Mouse (Mus musculus) heart, postnatal 0 days (tissue): ENCODE measurements around the gene Fam98a. TPM values are rescaled to one million over a fixed set of nuclear protein-coding genes. Genes with fewer than 3 reads are reported as not detected.
A peak's percentile ranks its signal among the peaks of the same experiment; 100 is the strongest.

ENCODE experiments used
- ATAC-seq: fragments of 200-750 bp; cut with Nextera tagmentation; 2 replicates; pipeline ENCODE4 v1.8.0; 2017; ENCODE audit warnings: low read depth, moderate number of reproducible peaks, moderate library complexity; ENCODE audit not compliant: insufficient read depth
- DNase-seq: peaks from one replicate; pipeline ENCODE4 v3.0.0-alpha.2; 2016; ENCODE audit warnings: low spot score
- H3K27ac ChIP-seq: fragments of 300-500 bp; sonication (generic); 2 replicates; pipeline ENCODE4 v1.5.1; 2014; ENCODE audit warnings: low read depth, mild to moderate bottlenecking
- H3K27me3 ChIP-seq: fragments of 300-500 bp; sonication (generic); 2 replicates; pipeline ENCODE4 v1.6.1; 2014; ENCODE audit warnings: low read length, mixed read lengths; ENCODE audit not compliant: control insufficient read depth, insufficient read depth
- H3K36me3 ChIP-seq: fragments of 300-500 bp; sonication (generic); replicated peaks from 2 replicates; pipeline ENCODE4 v1.6.1; 2014; ENCODE audit warnings: low read length, mixed read lengths; ENCODE audit not compliant: control insufficient read depth, insufficient read depth
- H3K4me1 ChIP-seq: fragments of 300-500 bp; sonication (generic); 2 replicates; pipeline ENCODE4 v1.6.1; 2014; ENCODE audit warnings: antibody characterized with exemption; ENCODE audit not compliant: control insufficient read depth, insufficient read depth
- H3K4me2 ChIP-seq: fragments of 300-500 bp; sonication (generic); 2 replicates; pipeline ENCODE4 v1.6.1; 2014; ENCODE audit warnings: low read depth, mild to moderate bottlenecking, low read length, moderate library complexity
- H3K4me3 ChIP-seq: fragments of 300-500 bp; sonication (generic); 2 replicates; pipeline ENCODE4 v1.5.1; 2014; ENCODE audit warnings: low read depth, low read length
- H3K9ac ChIP-seq: fragments of 300-500 bp; sonication (generic); replicated peaks from 2 replicates; pipeline ENCODE4 v1.6.1; 2014; ENCODE audit warnings: low read depth, low read length, mixed read lengths
- H3K9me3 ChIP-seq: fragments of 300-500 bp; sonication (generic); replicated peaks from 2 replicates; pipeline ENCODE4 v1.6.1; 2016; ENCODE audit warnings: low read length; ENCODE audit not compliant: control insufficient read depth
- CTCF ChIP-seq: IDR thresholded peaks from 2 replicates; pipeline ENCODE4 v1.5.1; 2016; ENCODE audit warnings: antibody characterized with exemption, control low read depth, low read depth
- EP300 ChIP-seq: IDR thresholded peaks from 2 replicates; pipeline ENCODE4 v1.6.1; 2016; ENCODE audit warnings: antibody characterized with exemption, low read depth
- WGBS: fragments of 180-500 bp; shearing (Covaris S2); extraction: QIAGEN DNeasy Blood & Tissue Kit; methylation state at CpG from one replicate; pipeline ENCODE4 v1.1.7; 2014; 5-methylcytosine and 5-hydroxymethylcytosine counted together
- polyA plus RNA-seq: library from polyadenylated mRNA; unstranded; fragments of >200 nt; fragmentation: Nextera tagmentation; extraction: Ambion mirVana; gene quantifications from 2 replicates; pipeline ENCODE4 v1.2.1, GENCODE M21; 2015
- total RNA-seq: library from RNA; depleted of rRNA; stranded (reverse); fragments of >200 nt; gene quantifications from 2 replicates; pipeline ENCODE4 v1.2.3, GENCODE M21; 2014; ENCODE audit warnings: low replicate concordance

Gene Fam98a
- total and polyA plus RNA-seq, 2 experiments from 2014 or later: 6.9 to 20.8 TPM

DNA sequence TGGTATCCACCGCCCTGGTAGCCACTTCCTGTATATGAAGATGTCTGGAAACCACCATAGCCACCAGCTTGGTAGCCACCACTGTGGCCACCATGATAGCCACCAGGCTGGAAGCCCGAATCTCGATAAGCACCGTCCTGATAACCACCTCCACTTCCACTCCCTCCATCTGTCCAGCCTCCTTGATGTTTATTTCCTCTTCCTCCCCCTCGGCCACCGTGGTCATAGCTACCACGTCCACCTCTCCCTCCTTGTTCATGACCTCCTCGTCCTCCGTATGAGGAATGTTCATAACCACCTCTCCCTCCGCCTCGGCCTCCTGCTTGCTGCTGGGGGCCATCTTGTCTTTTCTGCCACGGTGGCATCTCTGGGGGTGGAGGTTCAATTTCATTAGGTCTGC, 13.3 kb downstream of the Fam98a start:
- TF ChIP-seq CTCF (no peak), EP300 (no peak)
- ATAC-seq (no peak), DNase-seq (no peak)
- H3K36me3 ChIP-seq: peaks cover 35% of the 10 kb centered on the region
- H3K9ac ChIP-seq: no peak overlapping the region
- H3K4me1 ChIP-seq: no peaks in the 10 kb centered on the region
- no peak overlapping the region for H3K4me2 ChIP-seq
- no peak overlapping the region for H3K4me3 ChIP-seq
- H3K9me3 ChIP-seq: no peaks in the 10 kb centered on the region
- no peaks in the 10 kb centered on the region for H3K27me3 ChIP-seq
- 88% methylated on average over 12 of the region's 12 CpGs for WGBS
- H3K27ac ChIP-seq: no peak overlapping the region

DNA sequence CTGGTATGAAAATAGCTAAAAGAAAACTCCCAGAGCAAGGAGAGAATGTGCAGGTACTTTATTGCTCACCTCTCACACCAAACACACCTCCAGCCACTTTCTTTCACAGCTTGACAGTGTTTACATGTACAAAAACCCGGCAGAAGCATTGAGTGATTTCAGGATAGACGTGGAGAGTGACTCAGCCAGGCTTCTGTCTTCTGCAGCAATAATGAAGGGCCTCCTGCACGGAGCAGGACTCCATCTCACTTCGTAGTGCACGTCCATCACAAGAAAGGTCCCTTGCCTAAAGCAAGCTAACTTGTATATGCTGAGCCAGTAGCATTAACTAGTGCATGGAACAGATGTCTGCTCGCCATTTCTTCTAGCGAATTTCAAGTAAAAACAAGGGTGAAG, 14.7 kb downstream of the Fam98a start:
- H3K27ac ChIP-seq: no peak overlapping the region
- WGBS: 87% methylated on average over 7 of the region's 7 CpGs
- no peaks in the 10 kb centered on the region for H3K27me3 ChIP-seq
- no peaks in the 10 kb centered on the region for H3K9me3 ChIP-seq
- no peak overlapping the region for H3K4me3 ChIP-seq
- DNase-seq (no peak), ATAC-seq (no peak)
- no peak overlapping the region for H3K9ac ChIP-seq
- no peak for TF ChIP-seq EP300
- no peak for TF ChIP-seq CTCF
- H3K4me1 ChIP-seq: no peaks in the 10 kb centered on the region
- no peak overlapping the region for H3K4me2 ChIP-seq
- peaks cover 29% of the 10 kb centered on the region for H3K36me3 ChIP-seq

DNA sequence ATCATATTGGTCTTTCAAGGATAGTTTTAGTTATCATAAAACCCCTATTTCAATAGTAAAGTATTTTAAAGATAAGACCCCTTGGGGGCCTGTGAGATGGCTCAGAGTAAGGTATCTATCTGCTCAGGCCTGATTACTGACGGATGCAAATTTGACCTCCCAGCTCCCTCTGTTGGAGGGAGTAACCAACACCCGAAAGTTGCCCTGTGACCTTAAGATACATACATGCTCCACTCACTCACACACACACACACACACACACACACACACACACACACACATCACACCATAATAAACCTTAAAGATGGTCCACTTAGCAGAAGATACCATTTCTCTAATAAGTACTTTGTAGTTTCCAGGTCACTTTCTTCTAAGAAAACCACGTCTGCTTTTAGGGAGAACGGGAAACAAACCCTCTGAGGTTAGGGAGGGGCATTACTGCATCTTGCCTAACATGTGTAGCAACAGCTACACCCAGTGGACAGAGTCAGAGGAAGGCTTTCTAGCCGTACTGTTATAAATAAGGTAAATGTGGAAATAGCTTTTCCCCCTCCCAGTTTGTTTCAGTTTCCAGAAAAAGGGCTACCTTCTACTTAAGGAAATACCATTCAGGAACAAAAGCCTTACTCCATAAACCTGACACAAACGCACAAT, 15.2 kb downstream of the Fam98a start:
- Histone ChIP-seq H3K36me3 (peaks cover 29% of the 10 kb centered on the region), H3K27ac (no peak overlapping the region), H3K9ac (no peak overlapping the region), H3K4me3 (no peak overlapping the region), H3K9me3 (no peaks in the 10 kb centered on the region), H3K27me3 (no peaks in the 10 kb centered on the region), H3K4me1 (no peaks in the 10 kb centered on the region), H3K4me2 (no peak overlapping the region)
- peak; percentile 77 for ATAC-seq
- WGBS: 29% methylated on average over 6 of the region's 6 CpGs
- TF ChIP-seq EP300 (no peak), CTCF (peak; percentile 87)
- peak; percentile 79 for DNase-seq

DNA sequence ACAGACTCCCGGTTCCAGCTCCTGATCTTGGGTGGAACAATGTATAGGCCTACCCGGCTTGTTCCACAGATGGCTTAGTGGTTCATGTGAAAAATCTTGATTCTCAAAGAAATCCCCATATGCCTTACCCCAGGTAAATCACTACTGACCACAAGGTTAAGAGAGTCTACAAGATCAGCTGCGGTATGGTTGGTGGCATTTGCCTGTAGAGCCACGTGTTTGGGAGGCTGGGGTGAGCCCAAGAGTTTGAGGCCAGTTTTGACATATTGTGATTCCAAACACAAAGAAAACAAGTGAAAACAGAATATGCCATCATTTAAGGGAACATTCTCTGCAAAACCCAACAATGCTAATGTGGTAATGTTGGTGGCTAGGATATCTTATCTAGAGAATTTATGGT, 16.1 kb downstream of the Fam98a start:
- no peaks in the 10 kb centered on the region for H3K27me3 ChIP-seq
- H3K36me3 ChIP-seq: peaks cover 29% of the 10 kb centered on the region
- no peak overlapping the region for H3K4me2 ChIP-seq
- no peak for TF ChIP-seq EP300
- no peak for TF ChIP-seq CTCF
- WGBS: 83% methylated on average over 4 of the region's 4 CpGs
- no peaks in the 10 kb centered on the region for H3K4me1 ChIP-seq
- DNase-seq: no peak
- no peak overlapping the region for H3K4me3 ChIP-seq
- H3K27ac ChIP-seq: no peak overlapping the region
- no peak overlapping the region for H3K9ac ChIP-seq
- ATAC-seq: no peak
- no peaks in the 10 kb centered on the region for H3K9me3 ChIP-seq

DNA sequence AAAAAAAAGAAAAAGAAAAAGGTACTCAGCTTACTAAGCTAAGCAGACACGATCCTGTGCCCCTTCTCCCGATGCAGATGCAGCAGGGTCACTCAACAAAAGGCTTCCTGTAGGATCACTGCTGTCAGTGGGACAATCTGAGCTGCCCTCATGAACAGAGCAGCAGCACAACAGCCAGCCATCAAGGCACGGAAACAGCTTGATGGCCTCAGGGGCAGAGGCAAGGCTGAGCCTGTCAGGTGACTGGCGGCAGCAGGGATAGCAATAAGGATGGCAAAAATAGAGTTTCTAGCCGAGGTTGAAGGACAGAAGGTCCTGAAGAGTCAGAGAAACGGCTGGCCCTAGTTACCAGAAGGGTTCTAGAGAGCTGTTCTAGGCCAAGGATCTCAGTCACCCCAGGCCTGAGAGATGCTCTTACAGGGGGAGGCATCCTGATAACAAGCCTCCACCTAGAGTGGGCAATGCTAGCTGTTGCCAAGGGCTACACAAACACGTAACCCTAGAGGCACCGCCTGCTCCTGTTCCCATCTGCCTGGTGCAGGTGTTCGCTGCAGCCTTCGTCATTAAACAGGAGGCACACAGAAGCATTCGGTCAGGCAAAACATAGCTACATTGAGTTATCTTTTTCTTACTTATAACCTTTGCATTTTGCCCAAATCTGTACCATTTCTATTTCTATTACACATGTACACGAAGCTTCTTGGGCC, 17.3 kb downstream of the Fam98a start:
- TF ChIP-seq EP300 (no peak), CTCF (no peak)
- WGBS: 67% methylated on average over 12 of the region's 12 CpGs

More for the DNA sequence above, 17.3 kb downstream of the Fam98a start:
- Histone ChIP-seq H3K27me3 (no peaks in the 10 kb centered on the region), H3K4me2 (no peak overlapping the region), H3K4me3 (no peak overlapping the region), H3K36me3 (peaks cover 23% of the 10 kb centered on the region), H3K27ac (no peak overlapping the region), H3K4me1 (no peaks in the 10 kb centered on the region), H3K9me3 (no peaks in the 10 kb centered on the region), H3K9ac (no peak overlapping the region)
- DNase-seq (no peak), ATAC-seq (no peak)
